Mouse (Mus musculus): ENCODE measurements around the gene Ldhd. TPM values are rescaled to one million over a fixed set of nuclear protein-coding genes. Genes with fewer than 3 reads are reported as not detected.

Ldhd gene
- polyA plus RNA-seq, 1 experiment from 2014 or later, result 1.7 TPM

GRCm38 (mm10) chr8:111632976-111633375 lies 2.8 kb upstream of the Ldhd start:
- no peak for DNase-seq (ENCODE audit: low spot score)
- Histone ChIP-seq H3K4me2 (replicated peaks; ENCODE audit: low read depth, low read length) (no peak overlapping the region), H3K4me3 (ENCODE audit: low read depth, low read length) (no peak overlapping the region), H3K4me1 (ENCODE audit: insufficient read depth, low read depth, low read length) (0 out of 2 replicates have a peak, but pooled peaks cover 3% of the 10 kb centered on the region), H3K9ac (replicated peaks; ENCODE audit: low read depth) (no peak overlapping the region), H3K36me3 (ENCODE audit: insufficient read depth, low read length) (no peaks in the 10 kb centered on the region), H3K27ac (ENCODE audit: low read length) (no peak overlapping the region), H3K27me3 (replicated peaks; ENCODE audit: insufficient read depth, low read length) (no peaks in the 10 kb centered on the region), H3K9me3 (ENCODE audit: low read length) (no peaks in the 10 kb centered on the region)
- ATAC-seq, result no peak
- WGBS, result 91% methylated on average over 3 of the region's 3 CpGs
- no peak for TF ChIP-seq EP300 (IDR thresholded peaks at IDR 0.05)
- no peak for TF ChIP-seq CTCF (IDR thresholded peaks at IDR 0.05)

DNA sequence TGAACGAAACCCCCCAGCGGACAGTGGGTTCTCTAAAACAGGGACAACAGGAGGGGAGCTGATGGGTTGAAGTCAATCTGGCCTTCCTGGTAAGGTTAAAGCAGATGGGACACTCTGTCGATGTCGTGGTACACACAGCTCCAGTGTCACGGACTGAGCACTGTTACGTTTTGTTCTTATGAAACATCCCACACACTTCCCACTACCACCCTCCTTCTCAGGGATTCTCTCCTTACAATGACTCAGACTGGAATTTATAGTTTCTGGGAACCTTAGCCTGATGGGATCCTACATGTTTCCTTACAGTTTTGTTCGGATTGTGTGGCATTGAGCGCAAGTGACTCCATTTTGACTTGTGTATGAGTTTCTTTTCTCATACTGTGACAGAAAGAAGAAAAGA lies 1.4 kb upstream of the Ldhd start:
- WGBS, result 90% methylated on average over 8 of the region's 8 CpGs
- Histone ChIP-seq H3K9me3 (ENCODE audit: low read length) (no peaks in the 10 kb centered on the region), H3K36me3 (ENCODE audit: insufficient read depth, low read length) (no peaks in the 10 kb centered on the region), H3K27me3 (replicated peaks; ENCODE audit: insufficient read depth, low read length) (no peaks in the 10 kb centered on the region), H3K9ac (replicated peaks; ENCODE audit: low read depth) (no peak overlapping the region), H3K4me1 (ENCODE audit: insufficient read depth, low read depth, low read length) (0 out of 2 replicates have a peak, but pooled peaks cover 3% of the 10 kb centered on the region), H3K4me2 (replicated peaks; ENCODE audit: low read depth, low read length) (no peak overlapping the region), H3K27ac (ENCODE audit: low read length) (no peak overlapping the region), H3K4me3 (ENCODE audit: low read depth, low read length) (no peak overlapping the region)
- ATAC-seq (no peak), DNase-seq (ENCODE audit: low spot score) (no peak)
- TF ChIP-seq EP300 (IDR thresholded peaks at IDR 0.05) (no peak), CTCF (IDR thresholded peaks at IDR 0.05) (no peak)

- no peak overlapping the region for H3K4me3 ChIP-seq (ENCODE audit: low read depth, low read length)
- no peak overlapping the region for H3K4me2 ChIP-seq (replicated peaks; ENCODE audit: low read depth, low read length)
- DNase-seq (ENCODE audit: low spot score) (no peak), ATAC-seq (no peak)
- WGBS, result 84% methylated on average over 19 of the region's 19 CpGs
- TF ChIP-seq CTCF (IDR thresholded peaks at IDR 0.05) (no peak), EP300 (IDR thresholded peaks at IDR 0.05) (no peak)
- H3K9ac ChIP-seq (replicated peaks; ENCODE audit: low read depth), result no peak overlapping the region
- no peaks in the 10 kb centered on the region for H3K27me3 ChIP-seq (replicated peaks; ENCODE audit: insufficient read depth, low read length)
- no peak overlapping the region for H3K27ac ChIP-seq (ENCODE audit: low read length)
- H3K36me3 ChIP-seq (ENCODE audit: insufficient read depth, low read length), result no peaks in the 10 kb centered on the region
- no peaks in the 10 kb centered on the region for H3K9me3 ChIP-seq (ENCODE audit: low read length)
- peaks cover 10% of the 10 kb centered on the region; the same call in 1 of the 2 replicates for H3K4me1 ChIP-seq (ENCODE audit: insufficient read depth, low read depth, low read length)
Observed at GRCm38 (mm10) chr8:111628894-111629501, 1.2 kb downstream of the Ldhd start.

DNA sequence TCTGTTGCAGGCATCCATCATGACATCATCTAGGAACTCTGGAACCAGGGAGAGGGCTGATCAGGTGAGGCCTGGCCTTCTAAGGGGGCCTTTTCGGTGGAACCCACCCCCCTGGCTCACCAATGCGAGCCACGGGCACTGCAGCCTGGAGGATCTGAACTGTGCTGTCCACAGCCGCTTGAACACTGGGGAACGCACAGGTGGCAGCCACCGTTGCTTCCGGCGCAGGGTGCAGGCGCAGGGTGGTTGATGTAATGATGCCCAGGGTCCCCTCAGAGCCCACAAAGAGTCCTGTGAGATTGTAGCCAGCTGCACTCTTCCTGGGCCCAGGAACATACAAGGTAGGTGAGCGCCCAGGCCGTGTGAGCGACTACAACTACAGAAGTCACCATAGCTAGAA lies 1.8 kb downstream of the Ldhd start:
- Histone ChIP-seq H3K27me3 (replicated peaks; ENCODE audit: insufficient read depth, low read length) (no peaks in the 10 kb centered on the region), H3K4me3 (ENCODE audit: low read depth, low read length) (no peak overlapping the region), H3K9me3 (ENCODE audit: low read length) (no peaks in the 10 kb centered on the region), H3K36me3 (ENCODE audit: insufficient read depth, low read length) (no peaks in the 10 kb centered on the region), H3K4me1 (ENCODE audit: insufficient read depth, low read depth, low read length) (peaks cover 10% of the 10 kb centered on the region; the same call in 1 of the 2 replicates), H3K9ac (replicated peaks; ENCODE audit: low read depth) (no peak overlapping the region), H3K27ac (ENCODE audit: low read length) (no peak overlapping the region), H3K4me2 (replicated peaks; ENCODE audit: low read depth, low read length) (no peak overlapping the region)
- ATAC-seq, result no peak
- TF ChIP-seq EP300 (IDR thresholded peaks at IDR 0.05) (no peak), CTCF (IDR thresholded peaks at IDR 0.05) (no peak)
- DNase-seq (ENCODE audit: low spot score), result no peak
- 93% methylated on average over 12 of the region's 12 CpGs for WGBS

DNA sequence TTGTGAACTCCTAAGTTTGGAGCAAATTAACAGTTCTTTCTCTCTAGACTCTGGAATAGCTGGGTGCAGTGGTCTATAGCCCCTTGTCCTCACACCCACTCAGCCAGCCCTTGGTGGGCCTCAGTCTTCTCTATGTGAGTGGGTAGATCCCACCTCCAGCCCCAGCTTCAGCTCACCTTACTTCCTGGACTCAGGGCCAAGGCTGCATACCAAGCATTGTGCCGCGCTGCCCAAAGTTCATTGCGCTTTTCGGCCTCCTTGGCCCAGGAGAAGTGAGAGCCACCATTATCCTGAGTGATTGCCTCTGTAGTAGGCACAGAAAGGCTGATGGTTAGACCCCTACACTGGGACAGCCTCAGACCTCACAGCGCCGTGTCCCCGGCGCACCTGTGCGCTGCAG lies 2.3 kb downstream of the Ldhd start:
- ATAC-seq (no peak), DNase-seq (ENCODE audit: low spot score) (no peak)
- no peaks in the 10 kb centered on the region for H3K9me3 ChIP-seq (ENCODE audit: low read length)
- no peak overlapping the region for H3K9ac ChIP-seq (replicated peaks; ENCODE audit: low read depth)
- WGBS, result 96% methylated on average over 9 of the region's 9 CpGs
- H3K27me3 ChIP-seq (replicated peaks; ENCODE audit: insufficient read depth, low read length), result no peaks in the 10 kb centered on the region
- H3K4me1 ChIP-seq (ENCODE audit: insufficient read depth, low read depth, low read length), result peaks cover 10% of the 10 kb centered on the region; the same call in 1 of the 2 replicates
- TF ChIP-seq CTCF (IDR thresholded peaks at IDR 0.05), result no peak
- no peak for TF ChIP-seq EP300 (IDR thresholded peaks at IDR 0.05)
- no peak overlapping the region for H3K27ac ChIP-seq (ENCODE audit: low read length)
- H3K36me3 ChIP-seq (ENCODE audit: insufficient read depth, low read length), result no peaks in the 10 kb centered on the region
- no peak overlapping the region for H3K4me2 ChIP-seq (replicated peaks; ENCODE audit: low read depth, low read length)
- no peak overlapping the region for H3K4me3 ChIP-seq (ENCODE audit: low read depth, low read length)

DNA sequence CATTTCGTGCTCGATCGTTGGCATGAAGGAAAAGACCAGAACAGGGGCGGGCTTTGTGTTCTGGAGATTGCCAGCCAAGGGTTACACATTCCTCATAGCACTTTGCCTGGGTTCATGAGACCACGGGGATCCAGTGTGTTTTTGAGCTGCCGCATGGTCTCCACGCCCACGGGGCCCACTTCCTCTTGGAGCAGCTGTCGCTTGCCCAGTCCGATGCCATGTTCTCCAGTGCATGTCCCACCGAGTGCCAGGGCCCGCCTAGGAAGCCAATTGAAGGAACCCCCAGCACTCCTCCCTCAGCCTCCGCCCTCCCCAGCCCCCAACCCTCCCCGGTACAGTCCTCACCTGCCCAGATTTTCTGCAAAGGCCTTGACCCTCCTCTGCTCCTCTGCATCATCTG lies 3.2 kb downstream of the Ldhd start:
- no peak for DNase-seq (ENCODE audit: low spot score)
- H3K36me3 ChIP-seq (ENCODE audit: insufficient read depth, low read length), result no peaks in the 10 kb centered on the region
- no peak for TF ChIP-seq CTCF (IDR thresholded peaks at IDR 0.05)
- TF ChIP-seq EP300 (IDR thresholded peaks at IDR 0.05), result no peak
- peaks cover 10% of the 10 kb centered on the region; the same call in 1 of the 2 replicates for H3K4me1 ChIP-seq (ENCODE audit: insufficient read depth, low read depth, low read length)
- no peaks in the 10 kb centered on the region for H3K27me3 ChIP-seq (replicated peaks; ENCODE audit: insufficient read depth, low read length)
- no peak overlapping the region for H3K9ac ChIP-seq (replicated peaks; ENCODE audit: low read depth)
- no peak overlapping the region for H3K4me2 ChIP-seq (replicated peaks; ENCODE audit: low read depth, low read length)
- H3K27ac ChIP-seq (ENCODE audit: low read length), result no peak overlapping the region
- no peak overlapping the region for H3K4me3 ChIP-seq (ENCODE audit: low read depth, low read length)
- no peaks in the 10 kb centered on the region for H3K9me3 ChIP-seq (ENCODE audit: low read length)
- ATAC-seq, result no peak
- 83% methylated on average over 14 of the region's 14 CpGs for WGBS

DNA sequence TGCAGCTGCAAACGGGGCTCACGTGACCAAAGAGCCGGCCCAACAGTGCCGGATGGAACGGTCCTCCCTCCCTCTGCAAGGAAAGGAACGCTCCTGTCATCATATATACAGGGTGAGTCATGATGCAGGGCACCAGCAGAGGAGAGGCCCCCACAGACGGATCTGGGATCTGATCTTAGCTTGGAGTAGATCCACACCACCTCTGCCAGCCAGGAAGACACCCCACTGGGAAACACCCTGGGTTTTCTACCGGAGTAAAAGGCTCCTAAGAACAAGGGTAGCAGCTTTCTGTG lies 3.7 kb downstream of the Ldhd start:
- ATAC-seq, result no peak
- 65% methylated on average over 8 of the region's 8 CpGs for WGBS
- no peak overlapping the region for H3K27ac ChIP-seq (ENCODE audit: low read length)

More for the DNA sequence above, 3.7 kb downstream of the Ldhd start:
- Histone ChIP-seq H3K36me3 (ENCODE audit: insufficient read depth, low read length) (no peaks in the 10 kb centered on the region), H3K4me1 (ENCODE audit: insufficient read depth, low read depth, low read length) (peaks cover 10% of the 10 kb centered on the region; the same call in 1 of the 2 replicates), H3K9me3 (ENCODE audit: low read length) (no peaks in the 10 kb centered on the region), H3K9ac (replicated peaks; ENCODE audit: low read depth) (no peak overlapping the region), H3K27me3 (replicated peaks; ENCODE audit: insufficient read depth, low read length) (no peaks in the 10 kb centered on the region), H3K4me2 (replicated peaks; ENCODE audit: low read depth, low read length) (no peak overlapping the region), H3K4me3 (ENCODE audit: low read depth, low read length) (no peak overlapping the region)
- DNase-seq (ENCODE audit: low spot score), result no peak
- TF ChIP-seq CTCF (IDR thresholded peaks at IDR 0.05) (no peak), EP300 (IDR thresholded peaks at IDR 0.05) (no peak)

All from lung, postnatal 0 days (tissue).